Mouse (Mus musculus) limb, embryonic 12.5 days (tissue): Measurements from ENCODE around the gene Nedd9. TPM values are rescaled to one million over a fixed set of nuclear protein-coding genes. Genes with fewer than 3 reads are reported as not detected.
"Not testable (repeated sequence)": the region's sequence is repeated elsewhere in the genome, so short reads cannot be mapped to it uniquely, and the experiment has no call there.

ENCODE experiments used
- ATAC-seq: fragments of 200-750 bp; cut with Nextera tagmentation; 2 replicates; pipeline ENCODE4 v1.8.0; 2017; ENCODE audit warnings: low read depth, moderate TSS enrichment; ENCODE audit not compliant: insufficient number of reproducible peaks, insufficient read depth, low FRiP score, low TSS enrichment
- H3K27ac ChIP-seq: fragments of 300-500 bp; sonication (generic); 2 replicates; pipeline ENCODE4 v1.5.1; 2016; ENCODE audit warnings: mild to moderate bottlenecking, moderate library complexity
- H3K27me3 ChIP-seq: fragments of 300-500 bp; sonication (generic); 2 replicates; pipeline ENCODE4 v1.6.1; 2016; ENCODE audit warnings: mild to moderate bottlenecking, moderate library complexity
- H3K36me3 ChIP-seq: fragments of 300-500 bp; sonication (generic); 2 replicates; pipeline ENCODE4 v1.6.1; 2016; ENCODE audit warnings: mild to moderate bottlenecking, moderate library complexity
- H3K4me1 ChIP-seq: fragments of 300-500 bp; sonication (generic); replicated peaks from 2 replicates; pipeline ENCODE4 v1.6.1; 2016
- H3K4me2 ChIP-seq: fragments of 300-500 bp; sonication (generic); 2 replicates; pipeline ENCODE4 v1.6.1; 2016; ENCODE audit warnings: mild to moderate bottlenecking, moderate library complexity
- H3K4me3 ChIP-seq: fragments of 300-500 bp; sonication (generic); replicated peaks from 2 replicates; pipeline ENCODE4 v1.5.1; 2016; ENCODE audit warnings: mild to moderate bottlenecking
- H3K9ac ChIP-seq: fragments of 300-500 bp; sonication (generic); replicated peaks from 2 replicates; pipeline ENCODE4 v1.6.1; 2016; ENCODE audit warnings: mild to moderate bottlenecking, moderate library complexity
- H3K9me3 ChIP-seq: fragments of 300-500 bp; sonication (generic); 2 replicates; pipeline ENCODE4 v1.6.1; 2016; ENCODE audit warnings: mild to moderate bottlenecking, moderate library complexity
- WGBS: fragments of 180-500 bp; shearing (Covaris S2); methylation state at CpG from one replicate; pipeline ENCODE4 v1.1.7; 2016; 5-methylcytosine and 5-hydroxymethylcytosine counted together
- polyA plus RNA-seq: library from polyadenylated mRNA; unstranded; fragments of >200 nt; fragmentation: Nextera tagmentation; extraction: Ambion mirVana; gene quantifications from 2 replicates; pipeline ENCODE4 v1.2.1, GENCODE M21; 2016

Nedd9 gene
- polyA plus RNA-seq, 1 experiment from 2014 or later: 13.8 TPM

DNA sequence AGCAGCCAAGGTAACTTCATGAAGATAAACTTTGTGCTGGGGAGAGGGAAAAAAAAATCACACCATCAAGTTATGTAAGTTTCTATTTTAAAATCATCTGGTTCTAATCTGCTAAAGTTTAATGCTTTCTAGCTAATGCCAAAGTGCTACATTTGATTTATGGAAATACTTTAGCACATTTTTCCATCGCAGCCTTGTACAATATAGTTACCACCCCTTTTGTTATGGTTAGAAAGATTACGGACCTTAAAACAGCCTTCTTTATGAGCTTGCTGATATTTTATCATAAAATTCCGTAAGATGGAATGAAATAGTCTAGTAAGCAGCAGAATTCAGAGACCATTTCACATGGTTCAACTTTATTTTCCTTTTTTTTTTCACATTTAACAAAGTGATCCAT lies 115.6 kb downstream of the Nedd9 start:
- Histone ChIP-seq H3K9me3 (no peaks in the 10 kb centered on the region), H3K27ac (no peak overlapping the region), H3K27me3 (no peaks in the 10 kb centered on the region), H3K4me1 (peaks cover 10% of the 10 kb centered on the region; the same call in 1 of the 2 replicates), H3K9ac (no peak overlapping the region), H3K4me3 (no peak overlapping the region), H3K36me3 (no peaks in the 10 kb centered on the region), H3K4me2 (no peak overlapping the region)
- ATAC-seq: no peak
- WGBS: 37% methylated on average over 3 of the region's 3 CpGs

DNA sequence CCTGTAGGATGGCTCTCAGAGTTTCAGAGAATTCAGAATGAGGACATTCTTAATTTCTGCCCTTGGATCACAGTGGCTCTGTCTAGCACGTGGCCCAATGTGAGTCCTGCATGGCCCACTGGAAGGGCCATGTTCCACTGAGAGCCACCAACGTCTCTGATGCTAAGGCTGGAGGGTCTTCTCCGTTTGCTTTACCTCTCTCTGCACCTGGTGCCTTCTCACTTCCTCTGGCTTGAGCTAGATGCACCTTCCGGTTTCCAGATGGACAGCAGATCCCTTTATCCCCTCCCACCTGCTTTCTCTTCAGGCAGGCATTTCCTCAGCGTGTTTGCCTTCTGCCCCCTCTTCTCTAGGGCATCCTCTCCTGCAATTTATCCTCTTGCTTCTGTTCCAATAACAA lies 118.5 kb downstream of the Nedd9 start:
- Histone ChIP-seq H3K9ac (no peak overlapping the region), H3K4me2 (no peak overlapping the region), H3K4me3 (no peak overlapping the region), H3K27ac (no peak overlapping the region), H3K9me3 (no peaks in the 10 kb centered on the region), H3K4me1 (peaks cover 13% of the 10 kb centered on the region; the same call in 1 of the 2 replicates), H3K36me3 (no peaks in the 10 kb centered on the region), H3K27me3 (no peaks in the 10 kb centered on the region)
- WGBS: 81% methylated on average over 5 of the region's 5 CpGs
- ATAC-seq: no peak

DNA sequence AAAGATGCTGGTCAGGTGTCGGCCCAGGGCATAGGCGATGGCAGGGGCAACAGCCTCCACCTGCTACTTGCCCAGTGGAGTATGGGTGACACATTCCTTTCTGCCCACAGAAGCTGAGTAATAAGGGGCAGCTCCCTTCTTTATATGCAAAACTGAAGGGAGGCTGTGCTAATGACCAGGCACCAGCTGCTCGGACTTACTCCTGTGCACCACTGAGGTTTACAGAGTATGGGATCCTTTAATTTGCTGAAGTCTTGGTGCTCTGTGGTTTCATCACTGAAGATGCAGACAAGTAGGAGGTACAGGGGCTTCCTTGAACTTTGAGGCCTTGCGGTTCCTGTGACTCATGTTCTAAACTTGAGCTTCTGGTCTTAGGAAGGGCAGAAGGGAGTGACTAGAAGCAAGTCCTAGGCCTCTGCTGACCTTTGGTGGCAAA lies 120.0 kb downstream of the Nedd9 start:
- no peak overlapping the region for H3K27ac ChIP-seq
- H3K36me3 ChIP-seq: no peaks in the 10 kb centered on the region
- no peaks in the 10 kb centered on the region for H3K9me3 ChIP-seq
- 88% methylated on average over 4 of the region's 4 CpGs for WGBS
- H3K4me2 ChIP-seq: no peak overlapping the region
- no peak for ATAC-seq
- H3K27me3 ChIP-seq: no peaks in the 10 kb centered on the region
- peaks cover 13% of the 10 kb centered on the region; the same call in 1 of the 2 replicates for H3K4me1 ChIP-seq
- no peak overlapping the region for H3K9ac ChIP-seq
- H3K4me3 ChIP-seq: no peak overlapping the region

DNA sequence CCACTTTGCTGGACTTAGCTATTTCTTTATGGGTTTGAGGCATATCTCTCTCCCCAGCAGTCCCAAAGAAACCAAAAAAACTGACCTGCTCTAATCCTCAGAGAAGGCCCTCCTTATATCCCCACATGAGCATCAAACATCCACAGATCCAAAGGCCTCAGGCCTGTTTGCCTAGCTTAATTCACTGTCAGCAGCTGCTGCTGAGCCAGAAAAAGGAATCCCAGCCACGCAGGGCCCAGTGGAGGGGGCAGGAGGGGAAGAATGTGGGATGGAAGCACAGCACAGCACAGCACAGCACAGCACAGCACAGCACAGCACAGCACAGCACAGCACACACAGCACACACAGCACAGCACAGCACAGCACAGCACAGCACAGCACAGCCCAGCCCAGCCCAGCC lies 120.6 kb downstream of the Nedd9 start:
- not testable (repeated sequence) for H3K9ac ChIP-seq, H3K9me3 ChIP-seq, H3K36me3 ChIP-seq, H3K4me1 ChIP-seq, ATAC-seq, H3K27ac ChIP-seq, H3K4me2 ChIP-seq, H3K27me3 ChIP-seq, H3K4me3 ChIP-seq
- 38% methylated on average over 1 of the region's 1 CpGs for WGBS

DNA sequence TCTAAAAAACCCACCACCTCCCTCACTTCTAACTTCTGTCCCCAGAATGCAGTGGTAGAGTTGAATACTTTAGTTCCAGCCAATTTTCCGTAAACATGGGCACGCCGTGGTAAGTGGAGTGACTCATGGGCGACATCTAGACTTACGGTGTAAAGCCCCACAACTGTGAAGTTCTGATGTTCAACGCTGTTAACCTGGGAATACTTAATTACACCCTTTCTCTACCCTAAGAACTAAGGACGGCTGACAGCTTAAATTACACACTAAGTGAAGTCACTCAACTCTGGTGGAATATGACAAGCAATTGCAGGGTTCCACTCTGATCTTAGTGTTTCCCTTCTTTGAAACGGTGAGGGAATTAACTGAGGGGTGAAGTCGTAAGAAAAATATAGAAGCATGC lies 122.9 kb downstream of the Nedd9 start:
- Histone ChIP-seq H3K36me3 (no peaks in the 10 kb centered on the region), H3K27ac (no peak overlapping the region), H3K9ac (no peak overlapping the region), H3K9me3 (no peaks in the 10 kb centered on the region), H3K27me3 (peaks cover 3% of the 10 kb centered on the region; the same call in 1 of the 2 replicates), H3K4me1 (peaks cover 11% of the 10 kb centered on the region), H3K4me2 (no peak overlapping the region), H3K4me3 (no peak overlapping the region)
- no peak for ATAC-seq
- WGBS: 50% methylated on average over 9 of the region's 9 CpGs

DNA sequence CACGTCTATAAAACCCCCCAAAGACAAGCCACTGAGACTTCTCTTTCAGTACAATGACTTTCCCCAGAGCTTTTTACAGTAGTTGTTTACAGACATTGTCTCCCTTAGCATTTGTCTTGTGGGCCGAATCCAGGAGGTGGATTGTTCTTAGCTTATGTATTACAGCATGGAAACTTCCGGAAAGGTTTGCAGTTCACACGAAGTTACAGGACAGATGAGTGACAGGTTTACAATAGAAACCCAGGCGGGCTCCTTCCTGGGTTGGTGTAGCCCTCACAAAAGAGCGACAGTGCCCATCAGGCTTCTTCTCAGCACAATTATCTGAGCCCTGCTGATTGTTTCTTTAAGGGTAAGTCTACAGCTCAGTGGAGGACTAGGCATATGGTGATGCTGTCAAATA lies 124.3 kb downstream of the Nedd9 start:
- peaks cover 3% of the 10 kb centered on the region; the same call in 1 of the 2 replicates for H3K27me3 ChIP-seq
- 79% methylated on average over 6 of the region's 6 CpGs for WGBS
- ATAC-seq: no peak
- no peak overlapping the region for H3K4me2 ChIP-seq
- H3K9ac ChIP-seq: no peak overlapping the region
- no peak overlapping the region for H3K4me3 ChIP-seq
- H3K9me3 ChIP-seq: no peaks in the 10 kb centered on the region
- no peak overlapping the region for H3K27ac ChIP-seq
- no peaks in the 10 kb centered on the region for H3K36me3 ChIP-seq
- H3K4me1 ChIP-seq: peaks cover 14% of the 10 kb centered on the region

DNA sequence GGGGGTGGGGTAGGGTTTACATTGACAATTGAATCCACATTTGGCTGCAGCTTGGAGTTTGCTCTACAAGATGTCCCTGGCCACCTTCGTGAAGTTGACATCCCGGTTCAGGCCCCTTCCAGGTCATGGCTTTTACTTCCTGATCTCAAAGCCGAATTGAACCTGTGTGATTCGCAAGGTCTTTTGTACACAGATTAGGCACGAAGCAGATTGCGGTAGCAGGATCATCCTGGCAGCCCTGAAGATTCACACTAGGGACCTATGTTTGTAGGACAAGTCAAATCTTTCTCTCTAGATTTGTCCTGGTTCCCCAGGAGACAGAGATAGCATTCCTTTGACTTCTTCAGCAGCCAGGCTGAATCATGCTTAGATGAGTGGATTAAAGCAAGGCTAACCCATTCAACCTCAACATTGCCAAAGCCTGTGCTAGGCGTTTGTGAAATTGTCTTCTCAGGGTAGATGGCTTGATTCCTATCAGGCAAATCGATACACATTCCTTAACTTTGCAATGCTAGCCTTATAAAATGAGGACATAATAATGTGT lies 126.8 kb downstream of the Nedd9 start:
- no peak for ATAC-seq
- Histone ChIP-seq H3K4me1 (peaks cover 36% of the 10 kb centered on the region), H3K36me3 (no peaks in the 10 kb centered on the region), H3K4me3 (no peak overlapping the region), H3K9me3 (no peaks in the 10 kb centered on the region), H3K4me2 (peak overlapping the region; percentile 73; the same call in 1 of the 2 replicates), H3K9ac (no peak overlapping the region), H3K27me3 (peaks cover 3% of the 10 kb centered on the region; the same call in 1 of the 2 replicates), H3K27ac (no peak overlapping the region)
- WGBS: 42% methylated on average over 8 of the region's 8 CpGs

DNA sequence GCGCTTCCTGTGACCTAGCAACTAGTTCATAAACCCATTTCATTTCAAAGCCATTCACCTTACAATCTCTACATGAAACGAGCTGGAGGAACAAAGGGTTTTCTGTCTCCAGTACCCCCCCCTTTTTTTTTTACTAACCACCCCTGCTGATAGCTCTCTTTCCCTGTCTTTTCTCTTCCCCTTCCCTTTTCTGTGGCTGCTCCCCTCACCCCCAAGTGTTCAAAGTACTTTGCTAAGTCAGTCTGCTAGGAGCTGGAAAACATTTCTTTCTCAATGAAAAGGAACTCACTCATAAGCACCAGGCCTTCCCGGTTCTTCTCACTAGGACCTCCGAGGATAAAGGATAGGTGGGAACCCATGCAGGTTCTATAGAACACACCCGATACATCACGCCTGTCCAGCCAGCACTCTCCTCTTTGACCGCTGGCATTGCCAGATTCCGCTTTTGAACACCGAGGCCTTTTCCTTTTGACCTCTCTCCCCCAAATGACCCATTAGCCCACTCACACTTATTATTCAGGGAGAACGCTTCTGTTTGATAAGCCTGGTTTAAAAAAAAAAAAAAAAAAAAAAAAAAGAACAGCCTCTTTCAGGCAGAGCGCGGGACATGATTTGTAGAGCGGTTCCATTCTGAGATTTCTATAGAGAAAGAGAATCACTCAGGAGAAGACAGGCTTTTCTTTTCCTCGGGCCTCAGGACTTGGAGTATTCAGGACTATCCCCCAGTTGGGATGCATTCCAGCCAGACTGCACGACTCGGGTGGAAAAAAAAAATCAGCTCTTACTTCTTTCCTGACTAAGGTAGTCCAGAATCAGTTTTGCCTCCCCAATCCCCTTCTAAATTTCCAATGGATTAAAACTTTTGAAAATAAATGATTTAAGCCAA lies 127.6 kb downstream of the Nedd9 start:
- Histone ChIP-seq H3K4me2 (peak overlapping the region; percentile 73), H3K4me1 (peaks cover 39% of the 10 kb centered on the region), H3K9ac (peak overlapping the region; percentile 58; the same call in 1 of the 2 replicates), H3K27me3 (peaks cover 4% of the 10 kb centered on the region), H3K4me3 (peak overlapping the region; percentile 58), H3K27ac (peak overlapping the region; percentile 26), H3K36me3 (no peaks in the 10 kb centered on the region), H3K9me3 (no peaks in the 10 kb centered on the region)
- 4% methylated on average over 16 of the region's 16 CpGs for WGBS
- peak; percentile 16 for ATAC-seq

DNA sequence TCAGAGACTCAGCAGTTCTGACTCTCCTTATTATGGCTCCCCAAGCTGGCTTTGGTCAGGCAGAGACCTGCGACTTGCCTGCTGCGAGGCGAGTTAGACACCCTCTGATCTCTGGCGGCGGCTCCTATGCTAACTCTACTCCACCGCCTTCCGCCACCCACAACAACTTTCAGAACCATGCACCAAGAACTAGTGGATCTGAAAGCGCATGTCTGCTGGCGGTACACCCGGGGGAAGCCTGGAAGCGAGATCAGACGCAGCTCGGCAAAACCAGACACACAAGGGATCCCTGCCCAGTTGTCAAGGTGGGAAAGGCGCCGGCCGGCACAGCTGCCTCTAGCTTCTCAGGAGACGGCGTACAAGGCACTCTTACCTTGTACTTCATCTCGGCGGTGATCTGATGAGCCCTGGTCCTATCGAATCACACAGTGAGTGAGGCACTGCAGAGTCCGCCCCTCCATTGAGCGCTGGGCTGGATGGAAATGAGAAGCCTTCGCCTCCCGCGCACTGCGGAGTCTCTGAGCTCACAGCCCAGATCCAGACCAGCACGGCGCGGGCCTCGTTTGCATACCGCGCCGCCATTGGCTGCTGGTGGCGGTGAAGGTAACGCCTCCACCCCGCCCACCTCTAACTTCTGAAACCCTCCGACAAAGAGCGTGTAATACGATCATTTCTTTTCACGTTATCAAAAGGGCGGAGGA lies 128.5 kb downstream of the Nedd9 start:
- Histone ChIP-seq H3K9me3 (no peaks in the 10 kb centered on the region), H3K9ac (peak overlapping the region; percentile 58), H3K36me3 (no peaks in the 10 kb centered on the region), H3K4me2 (peak overlapping the region; percentile 73), H3K27ac (peak overlapping the region; percentile 91), H3K4me1 (peaks cover 48% of the 10 kb centered on the region), H3K27me3 (peaks cover 5% of the 10 kb centered on the region), H3K4me3 (peak overlapping the region; percentile 58)
- WGBS: under 1% methylated on average over 42 of the region's 42 CpGs
- ATAC-seq: peak; percentile 98

DNA sequence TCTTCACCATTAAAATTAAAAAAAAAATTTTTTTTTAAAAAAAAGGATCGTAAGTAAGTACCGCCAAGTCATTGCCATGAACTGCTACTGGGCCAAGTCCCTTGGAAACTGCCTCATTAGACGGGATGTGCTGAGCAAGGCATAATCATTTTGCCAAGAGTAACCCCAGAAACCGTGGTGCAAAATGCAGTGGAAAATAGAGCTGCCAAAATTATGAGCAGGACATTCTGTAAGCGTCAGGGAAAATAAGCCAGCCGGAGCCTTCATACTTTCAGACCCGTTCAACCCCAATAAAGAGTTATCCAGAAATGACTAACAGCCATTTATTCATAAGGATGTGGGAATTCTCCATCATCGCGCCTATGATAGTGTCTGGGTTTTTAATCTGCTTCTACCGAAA lies 129.2 kb downstream of the Nedd9 start:
- Histone ChIP-seq H3K9me3 (no peaks in the 10 kb centered on the region), H3K4me3 (peak overlapping the region; percentile 58), H3K27ac (peak overlapping the region; percentile 91), H3K27me3 (peaks cover 5% of the 10 kb centered on the region), H3K4me2 (peak overlapping the region; percentile 73), H3K4me1 (peaks cover 50% of the 10 kb centered on the region), H3K9ac (peak overlapping the region; percentile 58), H3K36me3 (no peaks in the 10 kb centered on the region)
- 19% methylated on average over 10 of the region's 10 CpGs for WGBS
- ATAC-seq: no peak

DNA sequence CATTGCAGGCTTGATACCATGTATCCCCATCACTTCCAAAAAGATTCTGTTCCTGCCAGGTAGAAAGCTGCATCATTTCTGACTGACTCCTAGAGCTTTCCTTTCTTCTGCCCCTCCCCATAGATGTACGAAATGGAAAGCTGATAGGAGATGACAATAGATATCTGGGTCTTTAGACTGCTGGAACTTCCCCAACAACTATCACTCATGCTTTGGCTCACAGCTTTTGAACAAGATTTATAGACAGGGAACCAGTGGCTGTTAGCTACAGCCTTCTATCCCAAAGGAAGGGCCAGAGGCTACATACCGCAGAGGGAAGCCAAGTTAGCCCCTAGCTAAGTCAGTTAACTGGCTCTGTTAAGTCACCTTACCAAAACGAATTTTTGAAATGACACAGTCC lies 129.6 kb downstream of the Nedd9 start:
- Histone ChIP-seq H3K27me3 (peaks cover 5% of the 10 kb centered on the region), H3K4me1 (peaks cover 54% of the 10 kb centered on the region), H3K9ac (no peak overlapping the region), H3K36me3 (no peaks in the 10 kb centered on the region), H3K4me2 (peak overlapping the region; percentile 73), H3K9me3 (no peaks in the 10 kb centered on the region), H3K4me3 (peak overlapping the region; percentile 58), H3K27ac (no peak overlapping the region)
- 49% methylated on average over 3 of the region's 3 CpGs for WGBS
- no peak for ATAC-seq
